Mouse (Mus musculus) forebrain, embryonic 15.5 days (tissue): ENCODE results near the gene Bdkrb2. TPM values are rescaled to one million over a fixed set of nuclear protein-coding genes. Genes with fewer than 3 reads are reported as not detected.

ENCODE experiments used
- ATAC-seq: fragments of 200-750 bp; cut with Nextera tagmentation; replicated peaks from 2 replicates; pipeline ENCODE4 v1.8.0; 2017; ENCODE audit warnings: mild to moderate bottlenecking, moderate TSS enrichment, moderate library complexity
- H3K27ac ChIP-seq: fragments of 300-500 bp; sonication (generic); replicated peaks from 2 replicates; pipeline ENCODE4 v1.5.1; 2015; ENCODE audit warnings: mild to moderate bottlenecking, inconsistent platforms
- H3K27me3 ChIP-seq: fragments of 300-500 bp; sonication (generic); 2 replicates; pipeline ENCODE4 v1.6.1; 2015; ENCODE audit warnings: inconsistent platforms
- H3K36me3 ChIP-seq: fragments of 300-500 bp; sonication (generic); 2 replicates; pipeline ENCODE4 v1.6.1; 2015; ENCODE audit warnings: mild to moderate bottlenecking, inconsistent platforms
- H3K4me1 ChIP-seq: fragments of 300-500 bp; sonication (generic); 2 replicates; pipeline ENCODE4 v1.6.1; 2015; ENCODE audit warnings: inconsistent platforms
- H3K4me2 ChIP-seq: fragments of 300-500 bp; sonication (generic); replicated peaks from 2 replicates; pipeline ENCODE4 v1.6.1; 2015; ENCODE audit warnings: mild to moderate bottlenecking, inconsistent platforms
- H3K4me3 ChIP-seq: fragments of 300-500 bp; sonication (generic); 2 replicates; pipeline ENCODE4 v1.5.1; 2015; ENCODE audit warnings: mild to moderate bottlenecking, inconsistent platforms
- H3K9ac ChIP-seq: fragments of 300-500 bp; sonication (generic); replicated peaks from 2 replicates; pipeline ENCODE4 v1.6.1; 2015; ENCODE audit warnings: mild to moderate bottlenecking, inconsistent platforms
- H3K9me3 ChIP-seq: fragments of 300-500 bp; sonication (generic); 2 replicates; pipeline ENCODE4 v1.6.1; 2016; ENCODE audit warnings: inconsistent platforms
- WGBS: fragments of 180-500 bp; shearing (Covaris S2); methylation state at CpG from one replicate; pipeline ENCODE4 v1.1.7; 2015; ENCODE audit warnings: mixed read lengths; 5-methylcytosine and 5-hydroxymethylcytosine counted together
- polyA plus RNA-seq: library from polyadenylated mRNA; unstranded; fragments of >200 nt; fragmentation: Nextera tagmentation; extraction: Ambion mirVana; gene quantifications from 2 replicates; pipeline ENCODE4 v1.2.1, GENCODE M21; 2015

The Bdkrb2 gene
- polyA plus RNA-seq, 1 experiment from 2014 or later = 0.64 TPM

- Histone ChIP-seq H3K36me3 (no peaks in the 10 kb centered on the region), H3K4me3 (no peak overlapping the region), H3K4me1 (0 out of 2 replicates have a peak, but pooled peaks cover 3% of the 10 kb centered on the region), H3K9ac (no peak overlapping the region), H3K4me2 (no peak overlapping the region), H3K9me3 (no peaks in the 10 kb centered on the region), H3K27me3 (no peaks in the 10 kb centered on the region), H3K27ac (no peak overlapping the region)
- ATAC-seq = no peak
- WGBS = 78% methylated on average over 2 of the region's 2 CpGs
Measured at GRCm38 (mm10) chr12:105572622-105573021, 9.6 kb downstream of the Bdkrb2 start.

DNA sequence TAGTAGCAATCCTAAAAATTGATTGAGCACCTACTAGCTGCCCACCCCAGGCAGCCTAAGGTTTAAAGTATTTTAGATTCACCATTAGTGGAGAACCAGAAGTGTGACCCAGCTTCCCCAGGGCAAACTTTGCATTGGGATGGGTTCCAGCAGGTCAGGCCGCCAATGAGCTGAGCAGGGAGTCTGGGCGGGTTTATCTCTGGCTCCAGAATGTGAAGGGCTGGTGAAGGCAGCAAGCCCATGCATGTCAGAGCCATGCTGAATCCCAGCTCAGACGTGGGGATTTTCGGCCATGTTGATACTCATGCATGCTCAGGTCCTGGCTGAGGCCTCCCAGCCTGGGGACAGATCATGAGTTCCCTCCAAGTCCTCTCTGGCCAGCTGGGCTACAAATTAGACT, 11.3 kb downstream of the Bdkrb2 start:
- H3K4me3 ChIP-seq = no peak overlapping the region
- H3K36me3 ChIP-seq = no peaks in the 10 kb centered on the region
- WGBS = 85% methylated on average over 4 of the region's 4 CpGs
- H3K27ac ChIP-seq = no peak overlapping the region
- H3K27me3 ChIP-seq = no peaks in the 10 kb centered on the region
- no peak for ATAC-seq
- no peaks in the 10 kb centered on the region for H3K9me3 ChIP-seq
- H3K9ac ChIP-seq = no peak overlapping the region
- no peak overlapping the region for H3K4me2 ChIP-seq
- H3K4me1 ChIP-seq = 0 out of 2 replicates have a peak, but pooled peaks cover 3% of the 10 kb centered on the region

GRCm38 (mm10) chr12:105580490-105580889, 17.5 kb downstream of the Bdkrb2 start:
- H3K4me1 ChIP-seq = peaks cover 4% of the 10 kb centered on the region; the same call in 1 of the 2 replicates
- H3K4me2 ChIP-seq = no peak overlapping the region
- ATAC-seq = no peak
- no peaks in the 10 kb centered on the region for H3K27me3 ChIP-seq
- no peaks in the 10 kb centered on the region for H3K9me3 ChIP-seq
- H3K36me3 ChIP-seq = no peaks in the 10 kb centered on the region
- no peak overlapping the region for H3K4me3 ChIP-seq
- 80% methylated on average over 17 of the region's 17 CpGs for WGBS
- H3K27ac ChIP-seq = no peak overlapping the region
- no peak overlapping the region for H3K9ac ChIP-seq

DNA sequence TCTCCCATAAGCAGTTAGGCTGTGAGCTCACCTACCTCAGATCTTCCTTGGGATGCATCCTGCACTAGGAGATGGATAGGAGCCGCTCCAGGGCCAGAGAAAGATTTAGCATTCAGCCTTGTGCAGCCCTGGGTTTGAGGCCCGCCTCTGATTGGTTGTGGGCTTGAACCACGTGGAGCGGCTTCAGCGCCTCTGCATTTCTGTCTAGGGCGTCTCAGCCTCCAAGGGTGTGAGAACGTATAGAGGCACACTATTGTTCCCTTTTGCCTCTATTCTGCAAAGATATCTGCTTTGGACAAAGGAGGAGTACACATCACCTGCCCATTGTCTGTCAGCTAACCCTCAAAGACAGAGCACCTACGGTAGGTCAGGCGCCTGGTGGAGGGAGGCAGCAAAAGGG, 19.5 kb downstream of the Bdkrb2 start:
- Histone ChIP-seq H3K4me3 (no peak overlapping the region), H3K27me3 (no peaks in the 10 kb centered on the region), H3K4me1 (peaks cover 4% of the 10 kb centered on the region; the same call in 1 of the 2 replicates), H3K27ac (no peak overlapping the region), H3K36me3 (no peaks in the 10 kb centered on the region), H3K4me2 (no peak overlapping the region), H3K9me3 (no peaks in the 10 kb centered on the region), H3K9ac (no peak overlapping the region)
- WGBS = 63% methylated on average over 9 of the region's 9 CpGs
- no peak for ATAC-seq

GRCm38 (mm10) chr12:105583484-105583883, 20.5 kb downstream of the Bdkrb2 start:
- no peak overlapping the region for H3K4me2 ChIP-seq
- no peaks in the 10 kb centered on the region for H3K9me3 ChIP-seq
- 0 out of 2 replicates have a peak, but pooled peaks have one; percentile 35 for ATAC-seq
- H3K27ac ChIP-seq = no peak overlapping the region
- peaks cover 4% of the 10 kb centered on the region; the same call in 1 of the 2 replicates for H3K4me1 ChIP-seq
- 10% methylated on average over 2 of the region's 2 CpGs for WGBS
- H3K36me3 ChIP-seq = no peaks in the 10 kb centered on the region
- no peak overlapping the region for H3K9ac ChIP-seq
- H3K27me3 ChIP-seq = no peaks in the 10 kb centered on the region
- H3K4me3 ChIP-seq = no peak overlapping the region

DNA sequence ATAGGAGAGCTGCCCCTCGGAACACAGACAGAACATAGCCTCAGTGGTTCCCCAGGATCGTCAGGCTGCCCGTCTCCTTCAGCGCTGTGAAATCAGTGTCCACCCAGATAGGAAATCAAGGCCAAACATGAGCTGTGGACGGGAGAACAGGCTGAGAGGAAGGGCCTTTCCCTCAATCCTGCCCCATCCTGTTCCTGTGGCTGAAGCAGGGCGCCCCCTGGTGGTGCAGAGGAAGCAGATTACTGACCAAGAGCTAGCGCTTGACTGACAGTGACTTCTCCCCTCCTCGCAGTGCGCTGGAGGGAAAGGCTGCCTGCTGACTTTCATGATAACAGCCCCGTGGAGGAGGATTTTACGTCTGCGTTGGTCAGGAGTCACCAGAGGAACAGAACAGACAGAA, 21.8 kb downstream of the Bdkrb2 start:
- peak; percentile 67; the same call in 1 of the 2 replicates for ATAC-seq
- H3K27me3 ChIP-seq = no peaks in the 10 kb centered on the region

DNA sequence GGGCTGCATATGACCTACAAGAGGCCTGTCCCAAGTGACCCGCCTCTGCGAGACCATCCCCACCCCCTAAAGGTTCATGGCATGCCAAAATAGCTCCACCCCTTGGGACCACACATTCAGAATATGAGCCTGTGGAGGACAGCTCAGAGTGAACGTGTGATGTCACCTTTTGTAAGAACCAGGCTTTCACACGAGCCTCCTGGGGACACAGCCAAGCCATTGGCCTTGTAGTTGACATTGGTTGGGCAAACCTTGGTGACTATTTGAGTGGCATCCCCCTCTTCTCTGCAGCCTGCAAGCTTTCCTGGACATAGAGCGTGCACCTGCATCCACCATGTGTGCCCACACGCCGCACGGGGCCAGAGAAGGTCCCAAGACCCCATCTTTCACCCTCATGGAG, 24.5 kb downstream of the Bdkrb2 start:
- no peak overlapping the region for H3K27ac ChIP-seq
- ATAC-seq = no peak
- WGBS = 78% methylated on average over 8 of the region's 8 CpGs
- H3K4me2 ChIP-seq = no peak overlapping the region
- H3K9ac ChIP-seq = no peak overlapping the region
- H3K9me3 ChIP-seq = no peaks in the 10 kb centered on the region
- no peaks in the 10 kb centered on the region for H3K27me3 ChIP-seq
- peaks cover 4% of the 10 kb centered on the region; the same call in 1 of the 2 replicates for H3K4me1 ChIP-seq
- H3K4me3 ChIP-seq = no peak overlapping the region
- H3K36me3 ChIP-seq = no peaks in the 10 kb centered on the region

More for the DNA sequence above, 21.8 kb downstream of the Bdkrb2 start:
- WGBS = 19% methylated on average over 12 of the region's 12 CpGs
- H3K4me1 ChIP-seq = peaks cover 4% of the 10 kb centered on the region; the same call in 1 of the 2 replicates
- no peak overlapping the region for H3K4me2 ChIP-seq
- H3K4me3 ChIP-seq = no peak overlapping the region
- H3K36me3 ChIP-seq = no peaks in the 10 kb centered on the region
- H3K9me3 ChIP-seq = no peaks in the 10 kb centered on the region
- no peak overlapping the region for H3K9ac ChIP-seq
- no peak overlapping the region for H3K27ac ChIP-seq

GRCm38 (mm10) chr12:105590786-105591185, 27.8 kb downstream of the Bdkrb2 start:
- Histone ChIP-seq H3K27ac (no peak overlapping the region), H3K36me3 (no peaks in the 10 kb centered on the region), H3K4me1 (no peaks in the 10 kb centered on the region), H3K9me3 (no peaks in the 10 kb centered on the region), H3K27me3 (no peaks in the 10 kb centered on the region), H3K9ac (no peak overlapping the region), H3K4me3 (no peak overlapping the region), H3K4me2 (no peak overlapping the region)
- 90% methylated on average over 7 of the region's 7 CpGs for WGBS
- ATAC-seq = no peak

GRCm38 (mm10) chr12:105592361-105592761, 29.3 kb downstream of the Bdkrb2 start:
- 96% methylated on average over 23 of the region's 23 CpGs for WGBS
- no peak overlapping the region for H3K4me2 ChIP-seq

DNA sequence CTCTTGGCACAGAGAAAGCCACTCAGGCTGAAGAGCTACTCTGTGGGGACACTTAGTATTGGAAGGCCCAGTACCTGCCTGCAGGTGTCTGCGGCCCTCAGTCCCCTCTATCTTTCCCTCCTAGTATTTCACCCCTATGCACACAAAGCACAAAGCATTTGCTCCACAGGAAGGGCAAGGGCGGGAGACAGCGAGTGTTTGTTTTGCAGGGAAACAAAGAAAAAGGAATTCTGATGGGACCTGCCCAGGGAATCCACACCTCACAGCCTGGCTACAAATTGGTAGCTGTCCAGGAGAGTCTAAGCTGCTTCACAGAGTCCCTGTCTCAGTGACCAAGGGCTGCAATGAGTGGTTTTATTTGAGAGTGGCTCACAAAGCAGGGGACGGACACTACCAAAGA, 30.4 kb downstream of the Bdkrb2 start:
- Histone ChIP-seq H3K4me2 (no peak overlapping the region), H3K4me3 (no peak overlapping the region), H3K27me3 (no peaks in the 10 kb centered on the region), H3K36me3 (no peaks in the 10 kb centered on the region), H3K9ac (no peak overlapping the region), H3K4me1 (no peaks in the 10 kb centered on the region), H3K27ac (no peak overlapping the region), H3K9me3 (no peaks in the 10 kb centered on the region)
- WGBS = 69% methylated on average over 4 of the region's 4 CpGs
- ATAC-seq = no peak

More at GRCm38 (mm10) chr12:105592361-105592761, 29.3 kb downstream of the Bdkrb2 start:
- no peak overlapping the region for H3K9ac ChIP-seq
- ATAC-seq = no peak
- no peak overlapping the region for H3K27ac ChIP-seq
- H3K4me3 ChIP-seq = no peak overlapping the region
- no peaks in the 10 kb centered on the region for H3K4me1 ChIP-seq
- H3K9me3 ChIP-seq = no peaks in the 10 kb centered on the region
- H3K36me3 ChIP-seq = no peaks in the 10 kb centered on the region
- H3K27me3 ChIP-seq = no peaks in the 10 kb centered on the region

- H3K4me1 ChIP-seq = peaks cover 4% of the 10 kb centered on the region
- ATAC-seq = no peak
- 91% methylated on average over 8 of the region's 8 CpGs for WGBS
- no peaks in the 10 kb centered on the region for H3K27me3 ChIP-seq
- H3K9ac ChIP-seq = no peak overlapping the region
- H3K4me2 ChIP-seq = no peak overlapping the region
- H3K27ac ChIP-seq = no peak overlapping the region
- no peak overlapping the region for H3K4me3 ChIP-seq
- H3K36me3 ChIP-seq = no peaks in the 10 kb centered on the region
- H3K9me3 ChIP-seq = no peaks in the 10 kb centered on the region
Measured at GRCm38 (mm10) chr12:105597135-105597534, 34.1 kb downstream of the Bdkrb2 start.

DNA sequence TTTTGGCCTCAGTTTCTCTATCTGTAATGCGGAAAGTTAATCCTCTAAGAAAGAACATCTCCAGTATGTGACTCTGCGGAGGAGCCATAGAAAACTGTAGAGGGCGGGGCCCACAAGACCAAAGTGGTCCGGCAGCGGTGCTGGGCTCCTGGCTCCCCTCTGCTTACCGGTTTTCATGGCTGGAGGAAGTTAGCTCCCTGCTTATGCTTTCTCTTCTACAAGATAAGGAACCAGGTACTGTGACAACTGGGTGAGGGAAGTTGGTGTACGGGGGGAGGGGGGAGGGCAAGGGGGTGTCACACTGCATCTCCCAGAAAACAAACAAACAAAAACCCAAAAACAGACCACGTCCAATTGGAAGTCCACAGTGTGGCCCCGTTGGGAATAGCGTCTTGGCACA, 35.5 kb downstream of the Bdkrb2 start:
- H3K36me3 ChIP-seq = no peaks in the 10 kb centered on the region
- H3K9ac ChIP-seq = no peak overlapping the region
- H3K4me1 ChIP-seq = peaks cover 4% of the 10 kb centered on the region
- H3K9me3 ChIP-seq = no peaks in the 10 kb centered on the region
- H3K4me2 ChIP-seq = no peak overlapping the region
- H3K27me3 ChIP-seq = no peaks in the 10 kb centered on the region
- H3K27ac ChIP-seq = no peak overlapping the region
- ATAC-seq = no peak
- H3K4me3 ChIP-seq = no peak overlapping the region
- 85% methylated on average over 10 of the region's 10 CpGs for WGBS

DNA sequence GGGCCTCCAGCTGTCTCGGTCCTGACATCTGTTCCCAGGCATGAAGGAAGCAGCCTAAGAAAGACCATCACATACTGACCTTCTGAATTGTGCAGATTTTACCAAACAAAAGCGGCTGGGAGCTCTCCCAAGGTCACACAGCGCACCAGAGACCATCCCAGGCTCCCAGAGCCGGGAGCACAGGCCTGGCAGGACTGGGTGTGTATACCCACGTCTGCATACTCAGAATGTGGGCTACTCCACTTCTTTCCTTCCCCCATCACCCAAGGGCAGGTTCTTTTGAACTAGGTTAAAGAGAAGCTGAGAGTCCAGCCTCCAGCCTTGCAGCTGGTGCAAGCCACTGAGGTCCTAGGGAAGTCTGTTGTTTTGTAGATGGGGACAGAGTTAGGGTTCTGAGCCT, 36.1 kb downstream of the Bdkrb2 start:
- no peak overlapping the region for H3K4me2 ChIP-seq
- H3K9me3 ChIP-seq = no peaks in the 10 kb centered on the region
- H3K36me3 ChIP-seq = no peaks in the 10 kb centered on the region
- H3K9ac ChIP-seq = no peak overlapping the region
- ATAC-seq = no peak
- WGBS = 62% methylated on average over 5 of the region's 5 CpGs
- H3K27ac ChIP-seq = no peak overlapping the region
- H3K4me3 ChIP-seq = no peak overlapping the region
- H3K4me1 ChIP-seq = peaks cover 4% of the 10 kb centered on the region
- no peaks in the 10 kb centered on the region for H3K27me3 ChIP-seq
